Comparison of ENCODE assay signal across 7 mouse cellular contexts in the genomic region with DNA sequence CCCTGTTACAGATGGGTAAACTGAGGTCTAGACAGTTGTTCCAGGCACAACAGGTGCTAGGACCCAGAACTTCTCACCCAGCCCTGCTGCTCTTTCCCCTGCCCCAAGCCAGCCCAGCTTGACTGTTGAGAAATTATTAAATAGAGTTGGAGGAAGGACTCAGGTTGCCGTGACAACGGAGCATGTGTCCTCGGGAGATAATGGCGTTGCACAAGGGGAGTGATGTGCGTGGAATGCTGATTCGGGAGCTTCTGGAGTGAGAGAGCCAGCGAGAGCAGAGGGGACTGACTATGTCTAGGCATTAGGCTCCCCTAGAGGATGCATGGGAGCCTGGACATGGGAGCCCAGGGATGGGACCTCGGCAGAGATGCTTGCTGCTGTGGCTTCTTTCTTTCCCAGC. TPM values are rescaled to one million over a fixed set of nuclear protein-coding genes. Genes with fewer than 3 reads are reported as not detected.
DNase-seq lines count a peak whose midpoint lies in the region; ATAC-seq and TF ChIP-seq lines count a peak whose summit lies in the region.

No protein-coding gene starts in this region.

- H3K27me3 ChIP-seq in embryonic facial prominence, embryonic 11.5 days (ENCODE audit: control insufficient read depth, insufficient read depth, low read length), result peaks cover 5% of the 10 kb centered on the region; the same call in 1 of the 2 replicates
- H3K27me3 ChIP-seq in hindbrain, embryonic 12.5 days, result peaks cover 10% of the 10 kb centered on the region
- no peaks in the 10 kb centered on the region for H3K27me3 ChIP-seq in thymus, adult 2 months (ENCODE audit: control insufficient read depth, insufficient read depth, low read length)
- H3K27me3 ChIP-seq in kidney, embryonic 14.5 days (ENCODE audit: control insufficient read depth, insufficient read depth, low read length), result peaks cover 27% of the 10 kb centered on the region

- DNase-seq in embryonic facial prominence, embryonic 11.5 days (ENCODE audit: low spot score), result peak; percentile 55
- DNase-seq in left cerebral cortex, postnatal 4 days, result peak; percentile 83
- DNase-seq in right cerebral cortex, postnatal 25 days, result peak; percentile 63
- no peak for DNase-seq in thymus, adult 2 months
- no peak for DNase-seq in gastrocnemius, postnatal 10 days

- intact Hi-C loops in left cerebral cortex, postnatal 4 days (cut with DNase I), result no loop called here

- H3K27ac ChIP-seq in embryonic facial prominence, embryonic 11.5 days (replicated peaks; ENCODE audit: low read depth, low read length), result no peak overlapping the region
- H3K27ac ChIP-seq in hindbrain, embryonic 12.5 days, result peak overlapping the region; percentile 88
- H3K27ac ChIP-seq in thymus, adult 2 months (ENCODE audit: control insufficient read depth, insufficient read depth, low read length), result no peak overlapping the region
- no peak overlapping the region for H3K27ac ChIP-seq in kidney, embryonic 14.5 days (ENCODE audit: low read depth, low read length)

- no peaks in the 10 kb centered on the region for H3K4me1 ChIP-seq in embryonic facial prominence, embryonic 11.5 days (ENCODE audit: control insufficient read depth, insufficient read depth, low read length)
- peaks cover 67% of the 10 kb centered on the region for H3K4me1 ChIP-seq in hindbrain, embryonic 12.5 days
- no peaks in the 10 kb centered on the region for H3K4me1 ChIP-seq in thymus, adult 2 months (replicated peaks; ENCODE audit: control insufficient read depth, insufficient read depth, low read length)
- H3K4me1 ChIP-seq in kidney, embryonic 14.5 days (ENCODE audit: control insufficient read depth, insufficient read depth, low read length), result no peaks in the 10 kb centered on the region

- H3K4me2 ChIP-seq in embryonic facial prominence, embryonic 11.5 days (ENCODE audit: low read depth, low read length), result no peak overlapping the region
- H3K4me2 ChIP-seq in hindbrain, embryonic 12.5 days (replicated peaks), result peak overlapping the region; percentile 24; the same call in 1 of the 2 replicates
- no peak overlapping the region for H3K4me2 ChIP-seq in kidney, embryonic 14.5 days (replicated peaks; ENCODE audit: low read depth, low read length)

- TF ChIP-seq CTCF in thymus, adult 2 months (IDR thresholded peaks at IDR 0.05; ENCODE audit: borderline replicate concordance, control insufficient read depth, extremely low read depth, insufficient read depth, low read length, poor library complexity), result no peak

- H3K9ac ChIP-seq in embryonic facial prominence, embryonic 11.5 days (replicated peaks; ENCODE audit: low read length), result no peak overlapping the region
- no peak overlapping the region for H3K9ac ChIP-seq in hindbrain, embryonic 12.5 days
- no peak overlapping the region for H3K9ac ChIP-seq in kidney, embryonic 14.5 days (ENCODE audit: low read depth, low read length)

- no peaks in the 10 kb centered on the region for H3K36me3 ChIP-seq in embryonic facial prominence, embryonic 11.5 days (replicated peaks; ENCODE audit: control insufficient read depth, insufficient read depth, low read depth, low read length)
- no peaks in the 10 kb centered on the region for H3K36me3 ChIP-seq in hindbrain, embryonic 12.5 days
- H3K36me3 ChIP-seq in thymus, adult 2 months (ENCODE audit: control insufficient read depth, insufficient read depth, low read length), result no peaks in the 10 kb centered on the region
- no peaks in the 10 kb centered on the region for H3K36me3 ChIP-seq in kidney, embryonic 14.5 days (ENCODE audit: control insufficient read depth, insufficient read depth, low read length)

- H3K9me3 ChIP-seq in embryonic facial prominence, embryonic 11.5 days (replicated peaks; ENCODE audit: control insufficient read depth, low read length), result no peaks in the 10 kb centered on the region
- no peaks in the 10 kb centered on the region for H3K9me3 ChIP-seq in hindbrain, embryonic 12.5 days (replicated peaks)
- H3K9me3 ChIP-seq in kidney, embryonic 14.5 days (ENCODE audit: control insufficient read depth, low read length), result no peaks in the 10 kb centered on the region

- ATAC-seq in embryonic facial prominence, embryonic 11.5 days (replicated peaks; ENCODE audit: insufficient number of reproducible peaks, low FRiP score, low TSS enrichment, low read depth), result no peak; the same call in 1 of the 2 replicates
- peak; percentile 88 for ATAC-seq in hindbrain, embryonic 12.5 days (ENCODE audit: low FRiP score)
- ATAC-seq in kidney, embryonic 14.5 days (ENCODE audit: low FRiP score, low TSS enrichment), result no peak

- no peak for TF ChIP-seq POLR2A in thymus, adult 2 months (IDR thresholded peaks at IDR 0.05; ENCODE audit: control insufficient read depth, extremely low read depth, insufficient read depth, low read length, poor library complexity)

- WGBS in embryonic facial prominence, embryonic 11.5 days, result 50% methylated on average over 8 of the region's 8 CpGs
- WGBS in hindbrain, embryonic 12.5 days, result 18% methylated on average over 8 of the region's 8 CpGs
- 71% methylated on average over 8 of the region's 8 CpGs for WGBS in thymus, adult 2 months
- WGBS in kidney, embryonic 14.5 days, result 59% methylated on average over 8 of the region's 8 CpGs

- H3K4me3 ChIP-seq in embryonic facial prominence, embryonic 11.5 days (ENCODE audit: low read depth, low read length), result no peak overlapping the region
- no peak overlapping the region for H3K4me3 ChIP-seq in hindbrain, embryonic 12.5 days
- no peak overlapping the region for H3K4me3 ChIP-seq in thymus, adult 2 months (ENCODE audit: control insufficient read depth, insufficient read depth, low read length)
- H3K4me3 ChIP-seq in kidney, embryonic 14.5 days (ENCODE audit: low read length), result no peak overlapping the region

RNA-seq across cellular contexts. Expression of a gene that starts 7.7 kb away (rescaled TPM):
- 2.7 and 3.0 TPM in 2 replicates for polyA plus RNA-seq in embryonic facial prominence, embryonic 11.5 days (2014; fragmentation: Nextera tagmentation; extraction: Ambion mirVana)
- polyA plus RNA-seq in hindbrain, embryonic 12.5 days (2016; fragmentation: Nextera tagmentation; extraction: Ambion mirVana), result 47.1 and 47.6 TPM in 2 replicates
- 100 to 1,000 TPM; 190 to 242 TPM for total RNA-seq in left cerebral cortex, postnatal 4 days (2021)
- polyA plus RNA-seq in thymus, adult 2 months (2012; rRNA removed), result 0.24 and 0.26 TPM in 2 replicates
- 0.12 TPM in 1 of 2 replicates, not detected in the other for polyA plus RNA-seq in kidney, embryonic 14.5 days (2014; fragmentation: Nextera tagmentation; extraction: Ambion mirVana)
- under 1 TPM; 0.75 to 0.87 TPM for total RNA-seq in gastrocnemius, postnatal 10 days (2021)

Comparison
In these comparisons a context has a peak if more than half of its experiments do, and no peak if none do; other contexts are left out.
1. DNase-seq: peak in embryonic facial prominence, embryonic 11.5 days (single experiment), left cerebral cortex, postnatal 4 days (single experiment) and right cerebral cortex, postnatal 25 days (single experiment); none in thymus, adult 2 months (single experiment) and gastrocnemius, postnatal 10 days (single experiment).
2. RNA of a gene that starts 7.7 kb away (polyA plus RNA-seq): 47.1 to 47.6 TPM in hindbrain, embryonic 12.5 days; 2.7 to 3.0 TPM in embryonic facial prominence, embryonic 11.5 days, 0.24 to 0.26 TPM in thymus, adult 2 months and 0.12 TPM in kidney, embryonic 14.5 days; every median in the first group is over 10 times any median in the second.